In the genomic region with DNA sequence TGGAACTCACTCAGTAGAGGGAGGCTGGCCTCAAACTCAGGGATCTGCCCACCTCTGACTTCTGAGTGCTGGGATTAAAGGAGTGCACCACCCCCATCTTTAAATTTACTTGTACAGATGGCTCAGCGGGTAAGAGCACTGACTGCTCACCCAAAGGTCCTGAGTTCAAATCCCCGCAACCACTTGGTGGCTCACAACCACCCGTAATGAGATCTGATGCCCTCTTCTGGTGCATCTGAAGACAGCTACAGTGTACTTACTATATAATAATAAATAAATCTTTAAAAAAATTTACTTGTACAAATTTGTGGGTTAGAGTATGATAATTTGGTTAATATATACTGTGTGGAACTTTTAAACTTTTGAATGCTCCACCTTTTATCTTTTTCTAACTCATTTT, we compare ENCODE assay signal across 30 mouse cellular contexts. TPM values are rescaled to one million over a fixed set of nuclear protein-coding genes. Genes with fewer than 3 reads are reported as not detected.
DNase-seq lines count a peak whose midpoint lies in the region; ATAC-seq and TF ChIP-seq lines count a peak whose summit lies in the region.
"Had no signal": no experiment of that assay in that cellular context is flagged by ENCODE, and none has a peak within 500 bp of the region (broad histone marks: within the 10 kb centered on the region; RNA-seq: fewer than 3 reads in every experiment).

No protein-coding gene starts in this region.

- TF ChIP-seq POLR2A in heart, adult 2 months (IDR thresholded peaks at IDR 0.05; ENCODE audit: insufficient read depth, low read depth, low read length), result no peak
- TF ChIP-seq POLR2A in CH12.LX (IDR thresholded peaks at IDR 0.05; ENCODE audit: low read depth, low read length), result no peak

- intact Hi-C loops in heart, adult 2 months (cut with DNase I), result loop anchor here (5.0 to 10.0 kb wide), 2 partner anchors 132 to 190 kb away; a partner anchor contains a TSS

- peaks cover 14% of the 10 kb centered on the region for H3K27me3 ChIP-seq in heart, adult 2 months (ENCODE audit: control insufficient read depth, insufficient read depth, low read length)
- H3K27me3 ChIP-seq in lung, postnatal 0 days (replicated peaks; ENCODE audit: insufficient read depth, low read length), result peaks cover 20% of the 10 kb centered on the region
- H3K27me3 ChIP-seq in CH12.LX (replicated peaks), result peaks cover 21% of the 10 kb centered on the region
- no peaks in the 10 kb centered on the region; the same call in 1 of the 2 replicates for H3K27me3 ChIP-seq in stomach, postnatal 0 days (ENCODE audit: control insufficient read depth, insufficient read depth, low read length)

- no peak overlapping the region for H3K4me3 ChIP-seq in heart, adult 2 months
- no peak overlapping the region for H3K4me3 ChIP-seq in lung, postnatal 0 days (ENCODE audit: low read depth, low read length)
- H3K4me3 ChIP-seq in CH12.LX (replicated peaks in 1 of 3; ENCODE audit: low read depth in 2 of 3, low read length in 2 of 3, poor library complexity in 1 of 3), result no peak overlapping the region
- H3K4me3 ChIP-seq in stomach, postnatal 0 days (ENCODE audit: low read depth, low read length), result no peak overlapping the region
- H3K4me3 ChIP-seq: embryonic facial prominence, embryonic 10.5 days; embryonic facial prominence, embryonic 13.5 days; erythroblast, embryonic 14.5 days; forebrain, embryonic 12.5 days; forebrain, embryonic 15.5 days; heart, embryonic 12.5 days; heart, embryonic 15.5 days; hindbrain, embryonic 10.5 days; hindbrain, embryonic 13.5 days had no signal

- ATAC-seq in lung, postnatal 0 days, result no peak
- ATAC-seq in stomach, postnatal 0 days (ENCODE audit: low FRiP score, low TSS enrichment), result no peak
- ATAC-seq: forebrain, embryonic 15.5 days; hindbrain, embryonic 16.5 days had no signal

- H3K36me3 ChIP-seq in heart, adult 2 months (ENCODE audit: control insufficient read depth, insufficient read depth, low read length), result no peaks in the 10 kb centered on the region
- H3K36me3 ChIP-seq in lung, postnatal 0 days (ENCODE audit: insufficient read depth, low read length), result no peaks in the 10 kb centered on the region
- peaks cover 39 to 51% of the 10 kb centered on the region in 2 experiments for H3K36me3 ChIP-seq in CH12.LX (replicated peaks in 1 of 2; ENCODE audit: control insufficient read depth in 1 of 2, insufficient read depth in 1 of 2, low read length in 1 of 2)
- H3K36me3 ChIP-seq in stomach, postnatal 0 days (ENCODE audit: control insufficient read depth, insufficient read depth, low read length), result peaks cover 3% of the 10 kb centered on the region; the same call in 1 of the 2 replicates
- H3K36me3 ChIP-seq: heart, embryonic 15.5 days had no signal

- no peaks in the 10 kb centered on the region for H3K9me3 ChIP-seq in lung, postnatal 0 days (ENCODE audit: low read length)
- peaks cover 10% of the 10 kb centered on the region for H3K9me3 ChIP-seq in CH12.LX (replicated peaks; ENCODE audit: low read length)
- H3K9me3 ChIP-seq in stomach, postnatal 0 days (ENCODE audit: control insufficient read depth, low read length), result no peaks in the 10 kb centered on the region
- H3K9me3 ChIP-seq: embryonic facial prominence, embryonic 10.5 days; embryonic facial prominence, embryonic 13.5 days; forebrain, embryonic 12.5 days; forebrain, embryonic 15.5 days; heart, embryonic 12.5 days; heart, embryonic 15.5 days; hindbrain, embryonic 10.5 days; hindbrain, embryonic 13.5 days had no signal

- TF ChIP-seq CTCF in heart, adult 2 months (IDR thresholded peaks at IDR 0.05), result 0 out of 2 replicates have a peak, but pooled peaks have one; percentile 3
- TF ChIP-seq CTCF in lung, postnatal 0 days (IDR thresholded peaks at IDR 0.05), result 0 out of 2 replicates have a peak, but pooled peaks have one; percentile 2
- TF ChIP-seq CTCF in CH12.LX (conservative IDR thresholded peaks at IDR 0.05 in 1 of 2, IDR thresholded peaks at IDR 0.05 in 1 of 2; ENCODE audit: low read depth in 2 of 2, low read length in 2 of 2), result peak in 1 of 2 experiments; percentile 58; a peak in 2 of 4 replicates
- TF ChIP-seq CTCF in stomach, postnatal 0 days (IDR thresholded peaks at IDR 0.05; ENCODE audit: low read depth), result 0 out of 2 replicates have a peak, but pooled peaks have one; percentile 10

- no peak for TF ChIP-seq EP300 in heart, adult 2 months (IDR thresholded peaks at IDR 0.05; ENCODE audit: insufficient read depth, low read depth, low read length)
- TF ChIP-seq EP300 in lung, postnatal 0 days (IDR thresholded peaks at IDR 0.05), result no peak
- no peak for TF ChIP-seq EP300 in CH12.LX (IDR thresholded peaks at IDR 0.05; ENCODE audit: low read length)
- no peak for TF ChIP-seq EP300 in stomach, postnatal 0 days (optimal IDR thresholded peaks at IDR 0.05)

- dilution Hi-C loops in CH12.LX (cut with MboI; ENCODE audit: extremely low pct_ligation_motif_present, extremely low pct_unique_long_range_greater_than_20kb, low sequenced_read_pairs), result no loop called here

- no peak for DNase-seq in heart, adult 2 months
- no peak for DNase-seq in heart, adult 11 months
- no peak for DNase-seq in lung, postnatal 0 days (ENCODE audit: low spot score)
- DNase-seq in lung, postnatal 10 days, result no peak
- DNase-seq in CH12.LX (ENCODE audit: extremely low read depth), result no peak
- no peak for DNase-seq in stomach, postnatal 0 days (ENCODE audit: low spot score)
- no peak for DNase-seq in gastrocnemius, postnatal 10 days
- DNase-seq: adrenal gland, postnatal 10 days; adrenal gland, postnatal 36 days; B cell, adult 2 months; cerebellum, adult 2 months; cerebellum, postnatal 10 days; cerebellum, postnatal 36 days; embryo, embryonic 11 days; gastrocnemius, postnatal 36 days; heart, postnatal 10 days; heart, postnatal 36 days had no signal

- no peak overlapping the region for H3K4me2 ChIP-seq in lung, postnatal 0 days (replicated peaks; ENCODE audit: low read depth, low read length)
- no peak overlapping the region for H3K4me2 ChIP-seq in CH12.LX (ENCODE audit: insufficient read depth, low read depth, poor library complexity, severe bottlenecking)
- no peak overlapping the region for H3K4me2 ChIP-seq in stomach, postnatal 0 days (replicated peaks; ENCODE audit: low read depth)
- H3K4me2 ChIP-seq: embryonic facial prominence, embryonic 13.5 days; forebrain, embryonic 12.5 days; forebrain, embryonic 15.5 days; heart, embryonic 12.5 days; heart, embryonic 15.5 days; hindbrain, embryonic 13.5 days had no signal

- H3K27ac ChIP-seq in heart, adult 2 months, result no peak overlapping the region
- no peak overlapping the region for H3K27ac ChIP-seq in lung, postnatal 0 days (ENCODE audit: low read length)
- H3K27ac ChIP-seq in CH12.LX (ENCODE audit: insufficient read depth, low read depth), result no peak overlapping the region
- no peak overlapping the region for H3K27ac ChIP-seq in stomach, postnatal 0 days (replicated peaks)
- H3K27ac ChIP-seq: embryonic facial prominence, embryonic 10.5 days; embryonic facial prominence, embryonic 13.5 days; forebrain, embryonic 12.5 days; forebrain, embryonic 15.5 days; heart, embryonic 15.5 days; hindbrain, embryonic 10.5 days; hindbrain, embryonic 13.5 days had no signal

- in situ Hi-C loops in CH12.LX (cut with MboI; ENCODE audit: low pct_ligation_motif_present, low pct_unique_long_range_greater_than_20kb, low sequenced_read_pairs), result loop anchor here (25.0 kb wide), 1 partner anchor 793 kb away; a partner anchor contains a TSS

- no peak; the same call in none of the 2 replicates for TF ChIP-seq RAD21 in CH12.LX (IDR thresholded peaks at IDR 0.05; ENCODE audit: low read depth, low read length)

- H3K9ac ChIP-seq in heart, adult 2 months (ENCODE audit: low read depth, low read length), result no peak overlapping the region
- no peak overlapping the region for H3K9ac ChIP-seq in lung, postnatal 0 days (replicated peaks; ENCODE audit: low read depth)
- no peak overlapping the region for H3K9ac ChIP-seq in CH12.LX (ENCODE audit: insufficient read depth, low read depth)
- H3K9ac ChIP-seq in stomach, postnatal 0 days (ENCODE audit: low read length), result no peak overlapping the region
- H3K9ac ChIP-seq: embryonic facial prominence, embryonic 13.5 days; forebrain, embryonic 12.5 days; forebrain, embryonic 15.5 days; heart, embryonic 12.5 days; heart, embryonic 15.5 days; hindbrain, embryonic 13.5 days had no signal

- WGBS in heart, adult 2 months, result 82% methylated on average over 3 of the region's 3 CpGs
- 78% methylated on average over 3 of the region's 3 CpGs for WGBS in lung, postnatal 0 days
- 87% methylated on average over 3 of the region's 3 CpGs for WGBS in stomach, postnatal 0 days

- H3K79me2 ChIP-seq in heart, adult 2 months (replicated peaks; ENCODE audit: control insufficient read depth, insufficient read depth, low read length), result 0 out of 2 replicates have a peak, but pooled peaks cover 2% of the 10 kb centered on the region
- H3K79me2 ChIP-seq in CH12.LX (replicated peaks; ENCODE audit: control insufficient read depth, extremely low read depth, insufficient read depth, poor library complexity, severe bottlenecking), result peaks cover 31% of the 10 kb centered on the region

- H3K4me1 ChIP-seq in heart, adult 2 months (ENCODE audit: control insufficient read depth, insufficient read depth, low read length), result peaks cover 5% of the 10 kb centered on the region; the same call in 1 of the 2 replicates
- H3K4me1 ChIP-seq in lung, postnatal 0 days (ENCODE audit: insufficient read depth, low read depth, low read length), result peaks cover 18% of the 10 kb centered on the region
- H3K4me1 ChIP-seq in CH12.LX (ENCODE audit: control insufficient read depth in 1 of 2, insufficient read depth in 2 of 2), result peaks cover 15 to 49% of the 10 kb centered on the region in 2 experiments
- peaks cover 7% of the 10 kb centered on the region for H3K4me1 ChIP-seq in stomach, postnatal 0 days (replicated peaks; ENCODE audit: control insufficient read depth, insufficient read depth)

RNA-seq across cellular contexts. Expression of a gene that starts 2.5 kb away (rescaled TPM):
- 10 to 100 TPM; 11.8 to 12.3 TPM for total RNA-seq in heart, adult 2 months (2021)
- 16.9 and 17.9 TPM in 2 replicates for polyA plus RNA-seq in heart, adult 2 months (2012; rRNA removed)
- 19.8 and 21.6 TPM in 2 replicates for polyA plus RNA-seq in lung, postnatal 0 days (2015; fragmentation: Nextera tagmentation; extraction: Ambion mirVana)
- total RNA-seq in CH12.LX (2012; rRNA removed) (70.1 and 77.6 TPM in 2 replicates), CH12.LX (2014; rRNA removed) (42.4 and 49.3 TPM in 2 replicates)
- 31.5 and 32.1 TPM in 2 replicates for polyA plus RNA-seq in CH12.LX (2012; ENCODE audit: insufficient read length, low read depth)
- polyA plus RNA-seq in stomach, postnatal 0 days (2015; fragmentation: Nextera tagmentation; extraction: Ambion mirVana), result 17.3 and 19.9 TPM in 2 replicates
- total RNA-seq in gastrocnemius, postnatal 10 days (2021), result 10 to 100 TPM in 1 of 2 experiments, 1 to 10 TPM in 1; 9.7 to 10.5 TPM

RNA-seq across cellular contexts. Expression of a gene that starts 4.7 kb away (rescaled TPM):
- total RNA-seq in heart, adult 2 months (2021), result not detected
- 0.39 TPM in 1 of 2 replicates, not detected in the other for polyA plus RNA-seq in heart, adult 2 months (2012; rRNA removed)
- polyA plus RNA-seq in lung, postnatal 0 days (2015; fragmentation: Nextera tagmentation; extraction: Ambion mirVana), result 1.8 and 2.6 TPM in 2 replicates
- total RNA-seq in CH12.LX (2012; rRNA removed) (27.7 and 34.3 TPM in 2 replicates), CH12.LX (2014; rRNA removed) (12.5 and 14.0 TPM in 2 replicates)
- 19.0 and 30.0 TPM in 2 replicates for polyA plus RNA-seq in CH12.LX (2012; ENCODE audit: insufficient read length, low read depth)
- 1.0 and 1.3 TPM in 2 replicates for polyA plus RNA-seq in stomach, postnatal 0 days (2015; fragmentation: Nextera tagmentation; extraction: Ambion mirVana)
- not detected for total RNA-seq in gastrocnemius, postnatal 10 days (2021)
- total RNA-seq: adrenal gland, adult 18-20 months; adrenal gland, postnatal 36 days; gastrocnemius, adult 8-10 months; gastrocnemius, postnatal 36 days; granulocyte monocyte progenitor cell, adult 5-6 weeks; heart, postnatal 36 days had no signal

RNA-seq across cellular contexts. Expression of a gene that starts 15.8 kb away (rescaled TPM):
- total RNA-seq in heart, adult 2 months (2021), result 100 to 1,000 TPM; 121 to 130 TPM
- polyA plus RNA-seq in heart, adult 2 months (2012; rRNA removed), result 147 and 204 TPM in 2 replicates
- 249 and 268 TPM in 2 replicates for polyA plus RNA-seq in lung, postnatal 0 days (2015; fragmentation: Nextera tagmentation; extraction: Ambion mirVana)
- total RNA-seq in CH12.LX (2012; rRNA removed), result 47.5 and 48.6 TPM in 2 replicates
- 64.1 and 64.5 TPM in 2 replicates for total RNA-seq in CH12.LX (2014; rRNA removed)
- polyA plus RNA-seq in CH12.LX (2012; ENCODE audit: insufficient read length, low read depth), result 62.5 and 67.8 TPM in 2 replicates
- 165 and 170 TPM in 2 replicates for polyA plus RNA-seq in stomach, postnatal 0 days (2015; fragmentation: Nextera tagmentation; extraction: Ambion mirVana)
- total RNA-seq in gastrocnemius, postnatal 10 days (2021), result 10 to 100 TPM; 80.1 to 90.4 TPM

RNA-seq across cellular contexts. Expression of a gene that starts 25.8 kb away (rescaled TPM):
- 1 to 10 TPM; 4.1 to 4.9 TPM for total RNA-seq in heart, adult 2 months (2021)
- polyA plus RNA-seq in heart, adult 2 months (2012; rRNA removed), result 4.3 and 4.5 TPM in 2 replicates
- polyA plus RNA-seq in lung, postnatal 0 days (2015; fragmentation: Nextera tagmentation; extraction: Ambion mirVana), result 24.1 and 25.5 TPM in 2 replicates
- total RNA-seq in CH12.LX (2012; rRNA removed), result not detected in 2 replicates
- not detected in 2 replicates for total RNA-seq in CH12.LX (2014; rRNA removed)
- not detected in 2 replicates for polyA plus RNA-seq in CH12.LX (2012; ENCODE audit: insufficient read length, low read depth)
- 10.2 and 10.8 TPM in 2 replicates for polyA plus RNA-seq in stomach, postnatal 0 days (2015; fragmentation: Nextera tagmentation; extraction: Ambion mirVana)
- total RNA-seq in gastrocnemius, postnatal 10 days (2021), result 1 to 10 TPM; 4.4 to 4.7 TPM
- total RNA-seq: granulocyte monocyte progenitor cell, adult 5-6 weeks had no signal
